Mouse (Mus musculus): ENCODE results near the gene Klrd1. TPM values are rescaled to one million over a fixed set of nuclear protein-coding genes. Genes with fewer than 3 reads are reported as not detected.

Gene Klrd1
- total and polyA plus RNA-seq, 3 experiments = not detected

DNA sequence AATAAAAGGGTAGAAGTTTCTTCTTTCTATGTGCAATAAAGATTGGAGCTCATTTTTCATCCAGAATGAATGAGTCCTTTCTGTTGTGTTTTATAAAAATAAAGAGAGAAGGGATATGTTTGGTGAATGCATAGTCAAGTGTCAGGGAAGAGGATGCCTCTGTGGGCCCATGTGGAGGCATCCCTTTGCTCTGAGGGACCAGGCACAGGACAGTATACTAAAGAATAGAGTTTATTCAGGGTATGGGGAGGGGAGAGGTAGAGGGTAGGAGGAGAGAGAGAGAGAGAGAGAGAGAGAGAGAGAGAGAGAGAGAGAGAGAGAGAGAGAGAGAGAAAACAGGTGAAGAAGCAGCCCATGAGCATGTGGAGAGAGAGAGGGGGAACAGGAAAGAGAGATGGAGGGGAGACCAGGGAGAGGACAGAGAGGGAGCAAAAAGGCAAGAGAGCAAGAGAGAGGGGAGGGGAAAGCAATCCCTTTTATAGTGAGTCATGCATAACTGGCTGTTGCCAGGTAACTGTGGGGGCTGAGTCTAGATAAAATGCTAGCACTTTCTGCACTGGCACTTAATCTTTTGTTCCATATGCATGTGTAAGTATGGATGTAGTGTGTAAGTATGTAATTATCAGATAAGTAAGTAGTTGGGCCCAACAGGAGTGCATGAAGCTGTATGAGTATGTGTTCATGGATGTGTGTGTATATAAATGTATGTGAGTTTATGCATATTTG, 34.1 kb upstream of the Klrd1 start:
- H3K27me3 ChIP-seq (ENCODE audit: insufficient read depth, low read length) = peaks cover 13% of the 10 kb centered on the region; the same call in 1 of the 2 replicates
- no peak for TF ChIP-seq GATA2 (IDR thresholded peaks at IDR 0.05; ENCODE audit: borderline replicate concordance, low read depth, low read length)
- no peak for TF ChIP-seq CTCF (IDR thresholded peaks at IDR 0.05; ENCODE audit: low read depth, low read length)
- TF ChIP-seq POLR2AphosphoS5 (IDR thresholded peaks at IDR 0.05; ENCODE audit: insufficient replicate concordance, low read depth, low read length) = no peak
- H3K9me3 ChIP-seq (replicated peaks) = no peaks in the 10 kb centered on the region
- ATAC-seq (ENCODE audit: extremely low read depth, insufficient number of reproducible peaks, low FRiP score, poor library complexity, severe bottlenecking) (no peak), DNase-seq (ENCODE audit: low spot score) (no peak)
- no peaks in the 10 kb centered on the region for H3K36me3 ChIP-seq (replicated peaks)
- H3K4me3 ChIP-seq (ENCODE audit: low read depth, low read length) = no peak overlapping the region
- no peaks in the 10 kb centered on the region for H3K4me1 ChIP-seq (ENCODE audit: insufficient read depth, low read depth, low read length)

DNA sequence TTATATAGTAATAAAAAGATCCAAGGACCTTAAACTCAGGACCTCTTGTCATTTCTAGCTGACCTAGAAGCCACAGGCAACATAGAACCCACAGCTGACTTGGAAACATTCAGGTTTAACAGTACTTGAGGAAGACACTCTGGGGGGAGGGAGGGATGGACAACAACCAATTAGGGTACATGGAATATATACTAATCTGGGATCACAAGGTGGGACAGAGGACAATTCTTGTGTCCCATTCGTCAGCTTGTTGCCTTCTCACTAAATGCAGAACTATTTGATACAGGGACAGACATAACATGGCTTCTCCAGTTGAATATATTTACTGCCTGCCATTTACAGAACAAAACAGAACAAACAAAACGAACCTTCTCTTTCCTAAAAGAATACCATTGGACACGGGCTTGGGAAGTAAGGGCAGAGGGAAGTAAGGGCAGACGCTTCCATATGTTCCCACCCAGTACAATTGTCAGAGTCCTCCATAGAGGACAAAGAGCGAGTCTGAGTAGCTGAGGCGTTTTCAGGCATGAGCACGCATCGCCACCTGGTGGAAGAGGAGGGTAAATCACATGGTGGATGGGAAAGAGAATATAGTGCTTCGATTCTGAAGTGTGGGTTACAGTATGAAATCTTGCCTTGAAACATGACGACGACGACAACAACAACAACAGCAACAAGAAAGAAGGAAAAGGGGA, 32.5 kb upstream of the Klrd1 start:
- no peaks in the 10 kb centered on the region for H3K36me3 ChIP-seq (replicated peaks)
- no peaks in the 10 kb centered on the region for H3K4me1 ChIP-seq (ENCODE audit: insufficient read depth, low read depth, low read length)
- DNase-seq (ENCODE audit: low spot score) (peak; percentile 15), ATAC-seq (ENCODE audit: extremely low read depth, insufficient number of reproducible peaks, low FRiP score, poor library complexity, severe bottlenecking) (peak; percentile 93)
- no peak for TF ChIP-seq GATA2 (IDR thresholded peaks at IDR 0.05; ENCODE audit: borderline replicate concordance, low read depth, low read length)
- TF ChIP-seq CTCF (IDR thresholded peaks at IDR 0.05; ENCODE audit: low read depth, low read length) = peak; percentile 47; the same call in 1 of the 2 replicates
- TF ChIP-seq GATA1 (IDR thresholded peaks at IDR 0.05; ENCODE audit: borderline replicate concordance, low read length) = no peak
- H3K27me3 ChIP-seq (ENCODE audit: insufficient read depth, low read length) = peaks cover 11% of the 10 kb centered on the region
- no peak overlapping the region for H3K4me3 ChIP-seq (ENCODE audit: low read depth, low read length)
- no peaks in the 10 kb centered on the region for H3K9me3 ChIP-seq (replicated peaks)

DNA sequence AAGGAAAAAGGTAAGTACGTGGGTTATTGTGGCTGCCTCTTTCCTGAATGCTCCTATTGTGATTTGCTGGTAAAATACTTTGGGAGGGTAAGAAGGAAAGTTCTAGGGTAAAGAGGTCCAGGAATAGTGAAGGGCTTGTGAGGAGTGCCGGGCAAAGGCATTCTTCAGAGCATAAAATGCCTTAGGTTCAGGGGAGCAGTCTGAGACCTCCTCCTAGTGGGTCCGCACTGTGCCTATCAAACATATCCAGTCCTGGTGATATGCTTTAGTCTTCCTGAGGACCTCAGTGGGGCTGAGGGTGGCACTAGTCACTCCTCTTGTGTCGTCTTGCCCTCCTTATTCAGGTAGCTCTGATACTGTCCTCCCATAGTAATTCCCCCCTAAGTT, 31.9 kb upstream of the Klrd1 start:
- DNase-seq (ENCODE audit: low spot score) (no peak), ATAC-seq (ENCODE audit: extremely low read depth, insufficient number of reproducible peaks, low FRiP score, poor library complexity, severe bottlenecking) (no peak)
- TF ChIP-seq GATA2 (IDR thresholded peaks at IDR 0.05; ENCODE audit: borderline replicate concordance, low read depth, low read length) (no peak), CTCF (IDR thresholded peaks at IDR 0.05; ENCODE audit: low read depth, low read length) (no peak), GATA1 (IDR thresholded peaks at IDR 0.05; ENCODE audit: borderline replicate concordance, low read length) (no peak), POLR2AphosphoS5 (IDR thresholded peaks at IDR 0.05; ENCODE audit: insufficient replicate concordance, low read depth, low read length) (no peak), TAL1 (conservative IDR thresholded peaks at IDR 0.05; ENCODE audit: low read depth, low read length) (no peak)
- Histone ChIP-seq H3K27me3 (ENCODE audit: insufficient read depth, low read length) (peaks cover 11% of the 10 kb centered on the region), H3K4me1 (ENCODE audit: insufficient read depth, low read depth, low read length) (no peaks in the 10 kb centered on the region), H3K4me3 (ENCODE audit: low read depth, low read length) (no peak overlapping the region), H3K9me3 (replicated peaks) (no peaks in the 10 kb centered on the region), H3K36me3 (replicated peaks) (no peaks in the 10 kb centered on the region)

DNA sequence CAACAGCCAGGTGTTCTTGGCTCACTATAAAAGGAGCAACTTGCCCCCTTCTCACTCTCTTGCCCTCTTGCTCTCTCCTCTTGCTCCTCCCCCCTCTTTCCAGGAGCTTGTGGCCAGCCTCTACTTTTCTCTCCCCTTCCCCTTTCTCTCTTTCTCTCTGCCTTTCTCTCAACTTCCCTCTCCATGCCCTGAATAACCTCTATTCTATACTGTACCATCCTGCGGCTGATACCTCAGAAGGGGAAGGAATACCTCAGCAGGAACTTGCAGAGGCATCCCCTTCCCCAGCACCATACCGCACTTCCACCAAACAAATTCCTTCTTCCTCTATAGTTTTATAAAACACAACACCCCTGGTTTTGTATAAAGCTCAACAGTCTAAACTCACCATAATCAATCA, 26.3 kb upstream of the Klrd1 start:
- no peak for TF ChIP-seq GATA1 (IDR thresholded peaks at IDR 0.05; ENCODE audit: borderline replicate concordance, low read length)
- no peak for TF ChIP-seq CTCF (IDR thresholded peaks at IDR 0.05; ENCODE audit: low read depth, low read length)
- TF ChIP-seq TAL1 (conservative IDR thresholded peaks at IDR 0.05; ENCODE audit: low read depth, low read length) = no peak
- TF ChIP-seq POLR2AphosphoS5 (IDR thresholded peaks at IDR 0.05; ENCODE audit: insufficient replicate concordance, low read depth, low read length) = no peak
- TF ChIP-seq GATA2 (IDR thresholded peaks at IDR 0.05; ENCODE audit: borderline replicate concordance, low read depth, low read length) = no peak
- Histone ChIP-seq H3K27me3 (ENCODE audit: insufficient read depth, low read length) (peaks cover 4% of the 10 kb centered on the region), H3K9me3 (replicated peaks) (no peaks in the 10 kb centered on the region), H3K4me3 (ENCODE audit: low read depth, low read length) (no peak overlapping the region), H3K4me1 (ENCODE audit: insufficient read depth, low read depth, low read length) (no peaks in the 10 kb centered on the region), H3K36me3 (replicated peaks) (no peaks in the 10 kb centered on the region)
- DNase-seq (ENCODE audit: low spot score) = no peak
- no peak for ATAC-seq (ENCODE audit: extremely low read depth, insufficient number of reproducible peaks, low FRiP score, poor library complexity, severe bottlenecking)

- DNase-seq (ENCODE audit: low spot score) (no peak), ATAC-seq (ENCODE audit: extremely low read depth, insufficient number of reproducible peaks, low FRiP score, poor library complexity, severe bottlenecking) (no peak)
Observed at GRCm38 (mm10) chr6:129575315-129575714, 16.3 kb upstream of the Klrd1 start.

DNA sequence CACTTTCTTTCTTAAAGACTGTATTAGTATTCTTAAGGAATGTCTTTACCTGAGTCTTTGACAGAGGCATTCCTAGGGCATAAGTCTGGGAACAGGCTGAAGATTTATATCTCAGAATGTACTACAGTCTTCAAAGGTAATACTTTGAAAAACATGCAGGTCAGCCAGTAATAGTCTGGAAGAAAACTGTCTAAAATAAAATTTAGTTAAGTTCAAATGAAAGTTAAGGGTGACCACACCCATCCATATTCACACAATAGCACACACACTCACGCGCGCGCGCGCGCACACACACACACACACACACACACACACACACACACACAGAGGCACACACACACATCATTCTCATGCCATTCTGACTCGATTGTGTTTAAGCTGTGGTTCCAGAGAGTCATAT, 14.0 kb upstream of the Klrd1 start, which contains the start of gene Klre1:
Gene Klre1 (plus strand): TSS at position 301 of the 400 bp plus-strand sequence.
- no peak for TF ChIP-seq GATA2 (IDR thresholded peaks at IDR 0.05; ENCODE audit: borderline replicate concordance, low read depth, low read length)
- no peak for TF ChIP-seq TAL1 (conservative IDR thresholded peaks at IDR 0.05; ENCODE audit: low read depth, low read length)
- no peak for TF ChIP-seq CTCF (IDR thresholded peaks at IDR 0.05; ENCODE audit: low read depth, low read length)
- no peak for TF ChIP-seq POLR2AphosphoS5 (IDR thresholded peaks at IDR 0.05; ENCODE audit: insufficient replicate concordance, low read depth, low read length)
- TF ChIP-seq GATA1 (IDR thresholded peaks at IDR 0.05; ENCODE audit: borderline replicate concordance, low read length) = no peak
- 0 out of 2 replicates have a peak, but pooled peaks cover 3% of the 10 kb centered on the region for H3K27me3 ChIP-seq (ENCODE audit: insufficient read depth, low read length)
- H3K36me3 ChIP-seq (replicated peaks) = no peaks in the 10 kb centered on the region
- no peaks in the 10 kb centered on the region for H3K4me1 ChIP-seq (ENCODE audit: insufficient read depth, low read depth, low read length)
- no peak for ATAC-seq (ENCODE audit: extremely low read depth, insufficient number of reproducible peaks, low FRiP score, poor library complexity, severe bottlenecking)
- H3K4me3 ChIP-seq (ENCODE audit: low read depth, low read length) = no peak within 1 kb of the TSS
- no peak for DNase-seq (ENCODE audit: low spot score)
- H3K9me3 ChIP-seq (replicated peaks) = no peaks in the 10 kb centered on the region

More at GRCm38 (mm10) chr6:129575315-129575714, 16.3 kb upstream of the Klrd1 start:
- TF ChIP-seq POLR2AphosphoS5 (IDR thresholded peaks at IDR 0.05; ENCODE audit: insufficient replicate concordance, low read depth, low read length) (no peak), TAL1 (conservative IDR thresholded peaks at IDR 0.05; ENCODE audit: low read depth, low read length) (no peak)
- Histone ChIP-seq H3K36me3 (replicated peaks) (no peaks in the 10 kb centered on the region), H3K9me3 (replicated peaks) (no peaks in the 10 kb centered on the region), H3K4me3 (ENCODE audit: low read depth, low read length) (no peak overlapping the region), H3K27me3 (ENCODE audit: insufficient read depth, low read length) (no peaks in the 10 kb centered on the region), H3K4me1 (ENCODE audit: insufficient read depth, low read depth, low read length) (no peaks in the 10 kb centered on the region)
